In the genomic region with DNA sequence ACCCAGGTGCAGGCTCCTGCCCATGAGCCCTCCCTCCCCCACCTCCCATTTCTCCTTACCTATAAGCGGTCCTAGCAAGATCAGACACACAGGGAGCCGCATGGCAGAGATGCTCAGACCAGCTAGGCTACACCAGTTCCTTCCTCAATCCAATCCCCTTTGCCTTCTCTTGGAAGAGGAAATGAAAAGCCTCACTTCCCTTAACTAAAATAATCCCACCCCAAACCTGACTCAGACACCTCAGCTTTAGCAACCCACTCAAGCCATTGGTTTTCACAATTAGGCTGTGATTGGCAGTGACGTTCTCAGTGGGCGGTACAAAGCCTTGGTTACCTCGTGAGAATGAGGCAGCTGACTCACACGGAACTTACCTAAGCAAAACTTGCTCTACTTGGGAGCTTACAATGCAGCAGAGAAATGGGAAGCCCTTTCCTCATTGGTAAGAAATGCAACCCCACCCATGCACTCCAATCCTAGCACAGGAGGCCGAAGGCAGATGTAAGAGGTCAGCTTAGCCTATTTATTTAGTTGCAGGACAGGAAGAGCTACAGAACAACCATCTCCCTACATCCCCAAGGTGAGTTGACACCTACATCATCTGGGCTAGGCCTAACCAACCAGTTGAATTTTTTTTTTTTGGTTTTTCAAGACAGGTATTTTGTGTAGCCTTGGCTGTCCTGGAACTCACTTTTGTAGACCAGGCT, we compare ENCODE assay signal across 1 mouse cellular context.
TF ChIP-seq lines count a peak whose summit lies in the region.

Gene Cd68 (minus strand): TSS at position 193 of the 704 bp plus-strand sequence.

TF ChIP-seq in MEL, 35 proteins besides CTCF, POLR2A, EP300 and RAD21 (continued from another document):
- TF ChIP-seq TCF12 (IDR thresholded peaks at IDR 0.05; ENCODE audit: low read depth, low read length) (0 out of 2 replicates have a peak, but pooled peaks have one; percentile 3), NRF1 (IDR thresholded peaks at IDR 0.05; ENCODE audit: insufficient read depth, low read depth, low read length, poor library complexity, severe bottlenecking) (no peak), RCOR1 (IDR thresholded peaks at IDR 0.05; ENCODE audit: low read depth, low read length) (no peak; the same call in 1 of the 2 replicates), JUND (IDR thresholded peaks at IDR 0.05; ENCODE audit: low read depth, low read length) (peak; percentile 27; the same call in 1 of the 2 replicates), HCFC1 (IDR thresholded peaks at IDR 0.05; ENCODE audit: low read depth, low read length) (peak; percentile 49), CHD1 (IDR thresholded peaks at IDR 0.05; ENCODE audit: low read depth, low read length) (no peak), MEF2A (IDR thresholded peaks at IDR 0.05; ENCODE audit: extremely low read depth, insufficient replicate concordance, low read depth, low read length, poor library complexity, severe bottlenecking) (no peak), ZC3H11A (IDR thresholded peaks at IDR 0.05; ENCODE audit: low read depth, low read length) (no peak), SIN3A (IDR thresholded peaks at IDR 0.05; ENCODE audit: low read length) (peak; percentile 61), MXI1 (IDR thresholded peaks at IDR 0.05; ENCODE audit: low read depth, low read length) (no peak), MYC (IDR thresholded peaks at IDR 0.05; ENCODE audit: low read depth, low read length) (peak; percentile 89; the same call in 1 of the 2 replicates), GATA1 (IDR thresholded peaks at IDR 0.05; ENCODE audit: low read depth, low read length) (no peak), UBTF (IDR thresholded peaks at IDR 0.05; ENCODE audit: borderline replicate concordance, insufficient read depth, low read depth, low read length) (no peak), BHLHE40 (IDR thresholded peaks at IDR 0.05; ENCODE audit: borderline replicate concordance, low read depth, low read length) (no peak; the same call in 1 of the 2 replicates), CHD2 (IDR thresholded peaks at IDR 0.05; ENCODE audit: low read length) (peak; percentile 81; the same call in 1 of the 2 replicates), MAX (IDR thresholded peaks at IDR 0.05; ENCODE audit: low read length) (peak; percentile 41), KAT2A (conservative IDR thresholded peaks at IDR 0.05; ENCODE audit: low read depth, low read length) (no peak), USF2 (IDR thresholded peaks at IDR 0.05; ENCODE audit: borderline replicate concordance in 1 of 2, insufficient read depth in 1 of 2, low read depth in 1 of 2, low read length in 2 of 2) (no peak), ETS1 (IDR thresholded peaks at IDR 0.05; ENCODE audit: low read depth, low read length) (peak; percentile 33; the same call in 1 of the 2 replicates)
TF ChIP-seq in MEL: peak in this region for 18.
